Mouse (Mus musculus) mouse embryonic stem cell (cell line): ENCODE measurements around the gene Zdhhc18.

Experiments used
- in situ Hi-C, 2 experiments: fragments of 300-500 bp; cut with MboI; formaldehyde crosslinking; loops; 1 replicate in 1 of 2; 3 replicates in 1 of 2; pipeline ENCODE4 v1.14.3; 2019 to 2020; ENCODE audit warnings: low sequenced_read_pairs in 2 of 2, low pct_unique_long_range_greater_than_20kb in 1 of 2, mixed read lengths in 1 of 2; ENCODE audit not compliant: unreplicated experiment in 1 of 2

Zdhhc18 gene

DNA sequence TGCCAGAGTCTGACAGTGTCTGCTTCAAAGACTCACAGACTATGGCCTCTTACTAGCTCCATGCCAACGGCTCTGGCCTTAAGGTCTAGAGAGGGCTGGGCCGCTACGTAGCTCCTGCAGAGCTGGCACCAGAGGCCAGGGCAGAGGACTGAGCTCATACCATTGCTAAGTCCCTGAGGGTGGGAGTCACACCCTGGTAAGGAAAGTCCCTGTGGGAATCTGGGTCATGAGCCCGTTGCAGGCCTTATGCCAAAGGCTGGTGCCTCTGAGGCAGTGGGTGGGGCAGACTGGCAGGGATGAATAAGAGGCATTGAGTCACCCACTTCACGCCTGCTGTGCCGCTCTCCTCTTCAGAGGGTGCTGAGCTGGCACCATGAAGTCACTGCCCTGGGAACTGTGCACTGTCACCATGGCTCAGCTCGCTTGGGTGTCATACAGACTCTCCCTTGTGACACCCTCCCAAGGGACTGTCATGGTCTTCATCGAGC, 35.6 kb downstream of the Zdhhc18 start:
- in situ Hi-C loops, result no loop called here

DNA sequence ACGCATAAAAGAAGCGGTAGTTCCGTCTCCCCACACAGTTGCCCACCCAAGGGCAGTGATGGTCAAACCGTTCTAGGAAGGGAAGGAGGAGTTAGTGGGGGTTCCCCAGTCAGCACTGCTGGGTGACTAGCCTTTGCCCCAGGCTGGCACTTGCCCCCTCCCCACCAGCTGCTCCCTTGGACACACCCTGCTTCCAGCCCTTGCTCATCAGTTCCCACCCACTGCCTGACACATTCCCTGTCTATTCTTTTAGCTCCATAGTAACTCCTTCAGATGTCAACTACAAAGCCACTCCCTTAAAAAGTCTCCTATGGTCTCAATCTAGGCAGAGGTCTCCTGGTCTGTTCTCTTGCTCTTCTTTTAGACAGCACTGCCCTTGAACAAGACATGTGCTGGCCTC, 36.1 kb downstream of the Zdhhc18 start:
- in situ Hi-C loops, result no loop called here

GRCm38 (mm10) chr4:133613026-133613425, 36.9 kb downstream of the Zdhhc18 start:
- in situ Hi-C loops, result no loop called here

GRCm38 (mm10) chr4:133612416-133612815, 37.5 kb downstream of the Zdhhc18 start:
- in situ Hi-C loops, result no loop called here

DNA sequence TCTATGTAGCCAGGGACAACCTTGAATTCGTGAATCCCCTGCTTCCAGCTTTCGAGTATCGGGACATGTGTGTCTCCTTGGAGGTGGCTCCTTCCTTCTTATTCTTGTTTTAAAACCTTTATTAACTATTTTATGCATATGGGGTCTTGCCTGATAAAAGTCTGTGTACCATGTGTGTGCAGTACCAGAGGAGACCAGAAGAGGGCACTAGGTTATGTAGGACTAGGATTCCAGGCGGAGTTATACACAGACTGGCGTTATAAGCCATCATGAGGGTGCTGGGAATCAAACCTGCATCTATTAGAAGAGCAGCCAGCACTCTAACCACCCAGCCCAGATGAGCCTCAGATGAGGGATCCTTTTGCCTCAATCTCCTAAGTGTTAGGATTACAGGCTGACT, 38.1 kb downstream of the Zdhhc18 start:
- in situ Hi-C loops, result no loop called here

GRCm38 (mm10) chr4:133609719-133610118, 40.2 kb downstream of the Zdhhc18 start:
- in situ Hi-C loops, result no loop called here

GRCm38 (mm10) chr4:133607284-133607683, 42.7 kb downstream of the Zdhhc18 start:
- in situ Hi-C loops, result no loop called here

- in situ Hi-C loops, result no loop called here
These were observed 44.6 kb downstream of the Zdhhc18 start for GRCm38 (mm10) chr4:133605330-133605729.

DNA sequence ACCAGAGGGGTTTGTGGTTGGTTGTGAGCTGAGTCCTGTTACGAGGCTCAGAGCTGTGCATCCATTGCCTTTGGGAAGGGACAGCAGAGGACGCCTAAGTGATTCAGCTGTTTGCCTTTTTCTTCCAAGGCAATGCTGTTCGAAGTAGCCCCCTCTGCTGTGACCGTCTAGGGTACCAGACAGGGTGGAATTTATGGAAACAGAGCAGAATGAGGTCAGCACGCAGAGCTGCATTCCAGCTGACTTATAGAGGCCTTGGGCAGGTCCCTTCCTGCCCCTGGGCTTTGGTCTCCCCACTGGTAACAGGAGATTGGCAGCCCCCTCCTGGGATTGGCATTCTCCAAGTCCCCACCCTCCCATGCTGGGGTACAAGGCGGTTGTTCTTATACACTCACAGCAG, 45.1 kb downstream of the Zdhhc18 start:
- in situ Hi-C loops, result no loop called here

- in situ Hi-C loops, result no loop called here
These were observed 45.8 kb downstream of the Zdhhc18 start for GRCm38 (mm10) chr4:133604175-133604574.

- in situ Hi-C loops, result no loop called here
These were observed 46.9 kb downstream of the Zdhhc18 start for GRCm38 (mm10) chr4:133603056-133603455.

- in situ Hi-C loops, result no loop called here
These were observed 48.2 kb downstream of the Zdhhc18 start, which contains the start of gene Sfn for GRCm38 (mm10) chr4:133601721-133602218. Sfn (minus strand) TSS chr4:133602168.

DNA sequence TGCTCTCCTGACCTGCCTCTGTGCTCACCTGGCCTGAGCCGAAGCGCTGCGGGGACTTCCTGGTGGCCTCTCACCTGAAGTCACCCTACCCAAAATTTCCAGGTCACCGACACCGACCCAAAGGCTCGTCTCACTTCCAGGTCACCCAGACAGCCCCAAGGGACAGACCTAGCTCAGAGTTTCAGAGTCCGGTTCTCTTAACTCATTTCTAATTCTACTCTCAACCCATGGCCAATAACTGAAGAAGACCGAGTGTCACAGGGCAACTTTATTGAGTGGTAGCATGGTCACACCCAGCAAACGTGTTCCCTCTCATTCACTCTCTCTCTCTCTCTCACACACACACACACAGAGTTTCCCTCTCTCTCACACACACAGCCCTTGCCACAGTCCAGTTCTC, 49.6 kb downstream of the Zdhhc18 start:
- in situ Hi-C loops, result no loop called here

DNA sequence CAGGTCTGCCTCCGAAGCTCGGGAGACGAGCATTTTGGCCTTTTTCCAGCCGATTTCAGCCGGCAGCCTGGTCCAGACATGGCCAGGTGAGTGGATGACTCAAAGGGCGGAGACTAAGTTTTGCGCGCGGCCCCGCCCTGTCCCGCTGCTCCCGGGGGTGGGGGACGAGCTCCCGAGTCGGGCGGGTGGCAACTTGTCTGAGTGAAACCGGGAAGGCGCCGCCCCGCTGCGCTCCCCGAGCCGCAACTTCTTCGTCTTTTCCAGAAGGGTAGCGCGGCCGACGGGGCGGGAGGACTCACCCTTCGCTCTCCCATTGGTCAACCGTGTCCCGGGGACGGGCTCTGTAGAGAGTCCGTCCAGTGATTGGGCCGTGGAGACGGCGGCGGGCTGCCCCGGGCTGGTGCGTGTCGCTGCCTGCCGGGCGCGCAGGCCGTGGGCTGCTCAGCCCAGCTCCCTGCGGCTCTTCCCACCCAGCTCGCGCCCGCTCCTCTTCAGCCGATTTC, 50.3 kb downstream of the Zdhhc18 start:
- in situ Hi-C loops, result loop anchor here (5.0 to 10.0 kb wide), 2 partner anchors 45 to 48 kb away; no protein-coding TSS in a partner anchor

GRCm38 (mm10) chr4:133599116-133599515, 50.8 kb downstream of the Zdhhc18 start:
- in situ Hi-C loops, result loop anchor here (5.0 to 10.0 kb wide), 2 partner anchors 46 to 48 kb away; no protein-coding TSS in a partner anchor

- in situ Hi-C loops, result loop anchor here (5.0 to 10.0 kb wide), 2 partner anchors 46 to 49 kb away; no protein-coding TSS in a partner anchor
These were observed 51.3 kb downstream of the Zdhhc18 start for GRCm38 (mm10) chr4:133598616-133599015.

DNA sequence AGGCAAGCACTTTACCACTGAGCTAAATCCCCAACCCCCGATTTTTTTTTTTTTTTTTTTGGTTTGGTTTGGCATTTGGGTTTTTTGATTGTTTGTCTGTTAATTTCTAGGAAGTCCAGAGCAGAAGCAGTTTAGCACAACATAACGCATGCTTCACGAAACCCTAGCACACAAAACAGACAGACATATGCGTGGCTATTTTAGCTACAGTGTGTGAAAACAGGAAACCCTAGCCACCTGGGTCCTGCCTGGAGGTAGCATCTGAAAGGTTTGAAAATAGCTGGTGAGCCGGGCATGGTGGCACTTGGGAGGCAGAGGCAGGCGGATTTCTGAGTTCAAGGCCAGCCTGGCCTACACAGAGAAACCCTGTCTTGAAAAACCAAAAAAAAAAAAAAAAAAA, 53.9 kb downstream of the Zdhhc18 start:
- in situ Hi-C loops, result loop anchor here (5.0 to 10.0 kb wide), 2 partner anchors 49 to 51 kb away; no protein-coding TSS in a partner anchor

- in situ Hi-C loops, result loop anchor here (5.0 to 10.0 kb wide), 2 partner anchors 49 to 52 kb away; no protein-coding TSS in a partner anchor
These were observed 54.4 kb downstream of the Zdhhc18 start for GRCm38 (mm10) chr4:133595538-133595937.

GRCm38 (mm10) chr4:133592570-133592969, 57.4 kb downstream of the Zdhhc18 start:
- in situ Hi-C loops, result loop anchor here in 1 of 2 experiments (10.0 kb wide), 1 partner anchor 52 kb away; no protein-coding TSS in a partner anchor
